Mouse (Mus musculus): ENCODE results near the gene Veph1.

Gene Veph1

GRCm38 (mm10) chr3:66296545-66296944 is at the start of gene Veph1:
TSS of gene Veph1 (minus strand) at chr3:66296837.
- DNase-seq (ENCODE audit: low spot score) = no peak

DNA sequence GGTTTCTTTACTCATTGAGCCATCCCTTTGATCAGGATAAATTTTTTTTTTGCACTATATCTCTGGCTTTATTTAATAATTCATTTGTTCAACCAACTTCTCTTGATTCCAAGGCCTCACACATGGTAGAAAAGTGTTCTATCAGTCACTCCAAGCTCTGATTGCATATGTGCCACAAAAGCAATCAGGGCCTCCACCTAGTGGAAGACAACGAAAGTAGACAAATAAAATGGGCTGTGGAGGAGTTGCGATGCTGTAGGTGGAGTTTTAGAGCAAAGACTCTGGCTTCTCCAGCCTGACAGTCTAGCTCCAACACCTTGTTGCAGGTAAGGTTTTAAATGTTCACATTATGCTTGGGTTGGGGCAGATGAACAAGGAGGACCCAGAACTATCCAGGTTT is 44.1 kb upstream of the Veph1 start:
- no peak for DNase-seq (ENCODE audit: low spot score)

DNA sequence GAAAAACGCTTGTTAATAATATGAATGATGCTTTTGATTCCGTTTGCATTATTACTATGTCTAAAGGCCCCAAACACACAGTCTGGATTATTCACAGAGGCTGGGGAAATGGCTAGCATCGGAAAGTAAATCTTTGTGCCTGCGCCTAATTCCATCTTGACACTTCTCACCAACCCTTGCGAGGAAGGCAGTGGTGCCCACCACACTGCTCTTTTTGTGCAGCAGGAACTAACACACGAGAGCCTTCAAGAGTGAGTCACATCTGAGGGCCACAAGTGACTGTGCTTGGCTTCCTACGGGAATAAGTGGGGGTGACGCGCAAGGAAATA is 35.7 kb upstream of the Veph1 start:
- DNase-seq (ENCODE audit: low spot score) = no peak

GRCm38 (mm10) chr3:66331592-66332400 is 35.2 kb upstream of the Veph1 start:
- peak; percentile 87 for DNase-seq (ENCODE audit: low spot score)

GRCm38 (mm10) chr3:66330896-66331579 is 34.4 kb upstream of the Veph1 start:
- DNase-seq (ENCODE audit: low spot score) = no peak

- no peak for DNase-seq (ENCODE audit: low spot score)
Observed at GRCm38 (mm10) chr3:66325962-66326834, 29.6 kb upstream of the Veph1 start.

DNA sequence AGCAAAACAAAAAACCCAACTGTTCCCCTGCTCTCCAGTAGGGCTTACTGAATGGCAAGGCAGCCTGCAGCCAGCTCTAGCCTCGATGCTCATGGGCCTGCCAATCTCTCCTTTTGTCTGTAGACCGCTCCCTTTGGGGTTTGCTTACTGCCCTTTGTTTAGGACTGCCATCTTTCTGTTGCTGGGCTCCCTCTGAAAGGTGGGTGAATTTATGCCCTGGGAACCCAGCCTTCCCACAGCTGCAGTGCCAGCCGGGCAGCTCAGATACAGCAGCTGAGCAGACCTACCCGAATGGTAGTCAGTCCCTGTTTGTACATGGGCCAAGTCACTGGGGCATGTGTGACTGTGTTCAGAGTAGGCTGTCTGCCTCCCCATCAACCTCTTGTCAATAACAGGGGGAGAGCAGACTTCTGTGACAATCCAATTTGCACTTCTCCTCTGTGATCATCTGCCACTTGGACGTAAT is 28.9 kb upstream of the Veph1 start:
- peak; percentile 14 for DNase-seq (ENCODE audit: low spot score)

DNA sequence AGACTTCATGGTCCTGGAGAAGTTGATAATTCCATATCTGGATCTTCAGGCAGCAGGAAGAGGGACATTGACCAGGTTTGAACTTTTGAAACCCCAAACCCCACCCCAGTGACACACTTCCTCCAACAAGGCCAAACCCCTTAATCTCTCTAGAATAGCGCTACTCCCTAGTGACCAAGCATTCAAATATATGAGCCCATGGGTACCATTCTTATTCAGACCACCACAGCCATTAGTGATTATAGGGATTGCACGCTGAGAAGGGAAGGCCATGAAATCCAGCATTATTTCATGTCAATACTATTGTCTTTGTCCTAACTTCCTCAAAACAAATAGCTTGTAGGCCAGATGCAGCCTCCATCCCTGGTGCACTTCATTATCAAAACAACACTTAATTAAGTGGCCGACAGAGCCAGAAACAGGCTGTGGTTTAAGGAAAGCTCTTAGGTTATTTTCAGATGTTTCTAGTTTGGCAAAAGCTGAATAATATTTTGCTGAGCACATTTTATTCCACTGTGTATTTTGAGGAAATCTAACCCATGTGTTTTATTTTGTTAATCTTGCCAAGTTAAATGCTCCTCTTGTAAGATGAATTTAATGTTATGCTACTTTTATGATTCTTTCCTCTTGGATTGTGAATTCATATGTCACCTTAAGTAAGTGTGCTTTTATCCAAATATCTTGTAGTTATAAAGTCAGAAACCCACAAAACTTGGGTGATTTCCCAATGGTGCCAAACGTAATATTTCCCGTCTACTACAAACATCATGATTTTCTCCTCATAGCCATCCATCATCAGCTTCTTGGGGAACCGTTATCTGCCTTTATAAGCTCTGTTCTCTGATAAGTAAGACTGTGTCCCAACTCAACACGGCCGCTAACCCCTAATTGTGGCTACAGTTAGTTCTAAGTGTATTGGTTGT is 18.4 kb upstream of the Veph1 start:
- no peak for DNase-seq (ENCODE audit: low spot score)

GRCm38 (mm10) chr3:66310586-66310985 is 13.9 kb upstream of the Veph1 start:
- no peak for DNase-seq (ENCODE audit: low spot score)

DNA sequence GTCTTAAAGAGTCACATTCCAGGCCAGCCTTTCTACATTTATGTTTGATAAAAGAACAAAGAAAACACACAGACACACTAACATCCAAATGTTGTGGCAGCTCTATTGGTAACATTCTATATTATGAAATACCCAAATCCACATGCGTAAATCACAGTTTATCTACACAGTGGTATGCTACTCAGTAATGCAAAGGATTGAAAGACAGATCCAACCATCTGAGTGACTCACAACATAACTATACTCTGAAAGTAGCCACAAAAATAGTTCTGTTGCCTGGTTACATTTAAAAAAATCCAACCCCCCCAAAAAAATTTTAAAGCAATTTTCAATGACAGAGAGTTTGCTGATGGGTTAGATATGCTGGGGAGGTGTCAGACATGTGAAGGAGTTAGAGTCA is 12.9 kb upstream of the Veph1 start:
- DNase-seq (ENCODE audit: low spot score) = no peak

GRCm38 (mm10) chr3:66295236-66295635 is 1.4 kb downstream of the Veph1 start:
- no peak for DNase-seq (ENCODE audit: low spot score)

GRCm38 (mm10) chr3:66294729-66295128 is 1.9 kb downstream of the Veph1 start:
- DNase-seq (ENCODE audit: low spot score) = no peak

GRCm38 (mm10) chr3:66292356-66292946 is 4.2 kb downstream of the Veph1 start:
- no peak for DNase-seq (ENCODE audit: low spot score)

GRCm38 (mm10) chr3:66263270-66263669 is 33.4 kb downstream of the Veph1 start:
- no peak for DNase-seq (ENCODE audit: low spot score)

DNA sequence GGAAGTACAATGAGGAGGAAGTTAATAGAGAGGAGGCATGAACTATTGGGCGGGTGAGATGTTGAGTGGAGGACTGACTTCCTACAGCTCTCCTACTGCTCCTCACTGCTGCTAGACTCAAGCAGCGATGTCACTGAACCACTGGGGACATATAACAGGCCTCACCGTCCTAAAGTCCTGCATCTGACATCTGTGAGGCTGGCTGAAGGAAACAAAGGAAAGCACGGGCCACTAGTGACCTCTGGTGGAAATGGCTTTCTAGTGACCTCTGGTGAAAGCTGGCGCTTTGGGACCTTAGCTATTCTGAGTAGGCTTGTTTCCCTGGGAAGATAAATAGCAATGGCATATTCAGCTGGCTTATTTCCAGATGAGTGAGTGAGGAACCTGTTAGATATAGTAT is 34.3 kb downstream of the Veph1 start:
- DNase-seq (ENCODE audit: low spot score) = peak; percentile 28

DNA sequence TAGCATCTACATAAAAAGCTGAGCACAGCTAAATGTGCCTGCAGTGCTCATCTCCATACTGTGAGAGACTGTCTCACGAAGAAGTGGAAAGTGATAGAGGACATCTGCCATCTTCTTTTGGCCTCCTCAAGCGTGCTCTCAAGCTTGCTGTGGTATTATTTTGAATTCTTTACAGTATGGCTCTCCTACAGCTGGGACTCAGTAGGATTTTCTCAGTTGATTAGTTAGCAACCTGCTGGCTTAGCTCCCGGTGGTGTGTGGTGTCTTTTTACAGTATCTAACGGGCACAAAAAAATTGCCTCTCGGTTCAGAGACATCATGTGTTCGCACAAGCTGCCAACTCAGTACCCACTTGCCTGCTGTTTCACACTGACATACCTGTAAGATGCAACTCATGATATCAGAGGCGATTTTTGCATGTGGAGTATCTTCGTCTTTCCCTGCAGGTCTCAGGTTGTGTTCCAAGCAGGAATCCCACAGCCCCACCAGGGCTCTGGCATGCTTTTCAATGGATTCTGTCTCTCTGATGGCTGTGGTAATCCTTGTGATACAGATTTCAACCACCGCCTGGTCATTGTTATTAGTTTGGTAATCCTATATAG is 42.0 kb downstream of the Veph1 start:
- DNase-seq (ENCODE audit: low spot score) = no peak

GRCm38 (mm10) chr3:66251842-66252241 is 44.8 kb downstream of the Veph1 start:
- DNase-seq (ENCODE audit: low spot score) = no peak

- no peak for DNase-seq (ENCODE audit: low spot score)
Observed at GRCm38 (mm10) chr3:66240476-66240875, 56.2 kb downstream of the Veph1 start.

GRCm38 (mm10) chr3:66236234-66236871 is 60.3 kb downstream of the Veph1 start:
- peak; percentile 14 for DNase-seq (ENCODE audit: low spot score)

DNA sequence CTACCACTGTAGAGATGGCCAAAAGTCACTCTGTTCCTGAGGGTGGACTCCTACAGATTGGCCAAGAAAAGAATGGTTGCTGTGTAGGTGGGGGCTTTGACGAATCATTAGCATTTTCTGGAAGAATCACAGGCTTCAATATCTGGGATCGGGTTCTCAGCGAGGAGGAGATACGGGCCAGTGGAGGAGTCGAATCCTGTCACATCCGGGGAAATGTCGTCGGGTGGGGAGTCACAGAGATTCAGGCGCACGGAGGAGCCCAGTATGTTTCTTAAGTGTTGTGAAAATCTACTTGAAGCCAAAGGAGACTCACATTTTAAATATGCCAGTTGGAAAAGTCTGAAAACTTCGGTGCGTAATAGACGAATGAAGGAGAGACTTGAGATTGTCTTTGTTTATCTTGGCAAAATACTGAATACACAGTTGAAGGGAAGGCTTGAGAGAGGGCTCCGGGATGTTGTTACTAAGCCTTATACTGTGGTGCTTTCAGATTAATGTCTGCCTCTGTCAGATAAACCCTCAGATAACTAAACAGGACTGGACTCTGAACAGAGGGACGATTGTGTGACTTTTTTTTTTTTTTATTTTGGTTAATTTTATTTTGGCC is 71.6 kb downstream of the Veph1 start:
- no peak for DNase-seq (ENCODE audit: low spot score)
